Mouse (Mus musculus): ENCODE measurements around the gene Rps24.
"Not testable (repeated sequence)": the region's sequence is repeated elsewhere in the genome, so short reads cannot be mapped to it uniquely, and the experiment has no call there.

Gene Rps24

DNA sequence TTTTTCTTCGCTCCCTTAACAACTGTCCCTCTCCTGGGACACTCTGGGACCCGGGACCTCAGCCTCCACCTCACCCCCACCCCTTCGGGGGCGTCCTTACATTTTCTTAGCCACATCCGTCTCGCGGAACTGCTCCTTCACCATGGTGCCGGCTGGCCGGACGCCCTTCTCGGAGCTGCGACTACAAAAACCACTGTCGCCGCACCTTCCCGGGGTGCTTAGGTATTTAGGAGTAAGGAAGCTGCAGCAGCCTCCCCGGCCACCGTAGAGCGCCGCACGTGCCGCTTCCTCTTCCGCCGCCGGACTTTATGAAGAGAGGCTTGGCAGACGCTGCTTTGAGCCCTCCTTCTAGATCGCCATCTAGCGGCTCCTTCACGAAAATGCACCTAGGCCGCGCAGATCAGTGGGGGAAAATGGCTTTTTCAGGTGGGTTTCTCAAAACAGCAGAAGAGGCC is at the start of gene Rps24, which contains the start of gene Polr3a:
Gene Rps24, plus strand, starts transcription at position 353 of the 455 bp plus-strand sequence.
Gene Polr3a, minus strand, starts transcription at position 286 of the 455 bp plus-strand sequence.
- peak; percentile 80 for DNase-seq (ENCODE audit: low spot score)

DNA sequence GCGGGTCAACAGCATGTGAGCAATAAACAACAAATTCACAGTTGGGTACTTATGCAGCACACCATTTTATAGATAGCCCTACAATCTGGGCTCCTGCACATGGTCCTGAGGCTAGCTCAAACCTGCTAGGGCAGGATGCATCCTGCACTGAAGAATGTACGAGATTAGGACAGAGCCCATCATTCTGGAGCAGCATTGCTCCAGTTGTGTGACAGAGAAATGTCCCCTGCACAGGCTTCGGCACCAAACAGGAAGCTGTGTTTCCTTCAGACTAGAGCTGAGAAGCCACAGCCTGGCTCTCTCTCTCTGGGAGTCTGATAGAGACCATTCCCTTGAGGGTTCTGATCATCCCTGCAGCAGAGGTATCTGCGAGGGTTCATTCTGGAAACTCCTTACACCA is 43.4 kb upstream of the Rps24 start:
- not testable (repeated sequence) for DNase-seq (ENCODE audit: low spot score)

DNA sequence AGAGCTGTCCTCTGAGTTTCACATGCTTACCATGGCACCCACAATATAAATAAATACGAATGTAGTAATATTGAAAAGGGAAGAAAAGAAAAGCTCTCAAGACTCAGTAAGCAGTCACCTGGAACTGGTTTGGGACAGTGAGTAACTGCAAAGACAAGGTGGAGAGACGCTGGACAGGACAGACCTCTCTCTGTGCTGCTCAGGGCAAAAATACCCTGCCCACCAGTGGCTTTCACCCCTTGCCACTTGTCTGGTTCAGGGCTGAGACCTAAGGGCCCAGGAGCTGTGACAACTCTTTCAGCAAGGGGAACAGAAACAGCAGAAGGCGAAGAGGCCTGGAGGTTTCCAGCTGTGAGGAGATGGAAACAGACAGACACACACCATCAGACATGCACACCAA is 28.7 kb upstream of the Rps24 start:
- DNase-seq (ENCODE audit: low spot score) = no peak

DNA sequence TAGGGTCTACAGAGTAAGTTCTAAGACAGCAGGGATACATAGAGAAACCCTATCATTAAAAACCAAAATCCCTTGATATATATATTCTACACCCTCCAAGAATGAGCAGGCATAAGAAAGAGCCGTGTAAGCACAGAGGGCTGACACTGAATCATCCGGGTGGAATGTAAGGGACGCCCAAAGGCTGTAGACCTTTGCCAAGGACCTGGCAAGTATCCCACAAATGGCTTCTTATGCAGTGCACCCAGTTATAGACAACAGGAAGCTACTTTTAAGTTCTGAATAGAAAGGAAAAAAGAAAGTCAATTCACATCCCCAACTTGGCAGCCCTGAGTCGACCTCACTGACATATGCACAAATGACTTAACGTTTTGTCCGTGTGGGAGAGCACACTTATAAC is 18.1 kb upstream of the Rps24 start:
- no peak for DNase-seq (ENCODE audit: low spot score)

DNA sequence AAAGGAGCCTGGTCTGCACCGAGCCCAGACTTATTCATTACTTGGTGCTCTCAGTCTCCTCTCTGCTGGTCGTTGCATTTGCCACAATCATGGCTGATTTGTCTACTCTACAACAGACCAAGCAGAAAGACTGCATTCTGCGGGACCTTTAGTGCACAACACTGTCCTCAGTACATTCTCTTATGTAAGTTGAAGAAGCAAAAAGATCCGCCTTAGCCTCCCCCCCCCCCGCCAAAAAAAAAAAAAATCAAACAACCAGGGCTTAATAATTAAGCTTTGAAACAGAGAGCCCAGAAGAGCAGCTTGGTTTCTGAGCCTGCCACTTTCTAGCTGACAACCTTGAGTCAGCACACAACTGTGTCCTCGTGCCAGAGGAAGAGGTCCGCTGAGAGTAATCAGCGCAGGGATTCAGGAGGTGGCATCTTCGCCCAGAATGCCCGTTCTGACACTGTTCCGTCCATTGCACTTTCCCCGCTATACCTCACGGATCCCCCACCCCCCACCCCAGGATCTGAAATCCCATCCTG is 621 bp upstream of the Rps24 start:
- DNase-seq (ENCODE audit: low spot score) = no peak

DNA sequence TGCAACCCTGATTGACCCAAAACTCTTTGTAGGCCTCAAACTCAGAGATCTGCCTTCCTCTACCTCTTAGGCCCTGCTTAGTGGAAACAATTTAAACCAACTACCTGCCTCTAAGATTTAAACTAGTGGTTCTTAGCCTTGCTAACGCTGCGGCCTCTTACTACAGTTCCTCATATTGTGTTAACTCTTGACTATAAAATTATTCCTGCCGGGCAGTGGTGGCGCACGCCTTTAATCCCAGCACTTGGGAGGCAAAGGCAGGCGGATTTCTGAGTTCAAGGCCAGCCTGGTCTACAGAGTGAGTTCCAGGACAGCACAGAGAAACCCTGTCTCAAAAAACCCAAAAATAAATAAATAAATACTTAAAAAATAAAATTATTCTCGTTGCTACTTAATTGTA is 2.8 kb downstream of the Rps24 start:
- DNase-seq (ENCODE audit: low spot score) = not testable (repeated sequence)

DNA sequence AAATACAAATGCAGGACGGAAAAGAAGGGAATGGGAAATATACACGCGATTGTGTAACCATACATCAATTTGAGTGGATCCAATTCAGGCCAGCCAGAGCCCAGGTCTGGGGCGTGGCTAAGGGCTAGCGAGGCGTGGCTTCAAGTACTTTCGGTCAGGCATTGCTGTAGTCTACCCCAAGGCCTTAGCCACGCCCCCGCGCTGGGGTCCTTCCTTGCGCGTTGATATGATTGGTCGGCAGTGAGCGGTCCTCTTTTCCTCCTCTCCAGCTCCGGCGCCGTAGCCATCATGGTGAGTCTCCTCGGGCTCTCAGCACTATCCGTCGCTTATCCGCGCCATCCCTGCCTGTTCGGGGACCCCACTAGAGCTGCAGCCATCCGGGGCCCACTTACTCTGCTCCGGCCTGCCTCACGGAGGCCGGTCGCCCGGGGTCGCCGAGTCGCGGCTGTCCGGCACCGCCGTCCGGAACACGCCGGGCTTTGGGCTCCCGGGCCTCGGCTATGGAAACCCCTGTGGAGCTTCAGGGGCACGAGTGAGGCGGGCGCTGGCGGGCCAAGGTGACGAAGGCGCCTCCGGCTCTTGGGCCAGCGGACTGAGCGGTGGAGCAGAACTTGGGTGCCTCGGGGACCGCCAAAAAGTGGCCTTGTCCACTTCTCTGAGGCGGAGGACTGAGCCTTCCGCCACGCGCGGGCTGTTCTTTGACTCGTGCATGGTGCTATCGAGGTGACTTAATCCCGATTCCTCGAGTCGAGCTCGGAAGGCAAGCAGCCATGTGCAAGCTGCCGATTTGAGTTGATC is 3.7 kb downstream of the Rps24 start:
- peak; percentile 96 for DNase-seq (ENCODE audit: low spot score)

DNA sequence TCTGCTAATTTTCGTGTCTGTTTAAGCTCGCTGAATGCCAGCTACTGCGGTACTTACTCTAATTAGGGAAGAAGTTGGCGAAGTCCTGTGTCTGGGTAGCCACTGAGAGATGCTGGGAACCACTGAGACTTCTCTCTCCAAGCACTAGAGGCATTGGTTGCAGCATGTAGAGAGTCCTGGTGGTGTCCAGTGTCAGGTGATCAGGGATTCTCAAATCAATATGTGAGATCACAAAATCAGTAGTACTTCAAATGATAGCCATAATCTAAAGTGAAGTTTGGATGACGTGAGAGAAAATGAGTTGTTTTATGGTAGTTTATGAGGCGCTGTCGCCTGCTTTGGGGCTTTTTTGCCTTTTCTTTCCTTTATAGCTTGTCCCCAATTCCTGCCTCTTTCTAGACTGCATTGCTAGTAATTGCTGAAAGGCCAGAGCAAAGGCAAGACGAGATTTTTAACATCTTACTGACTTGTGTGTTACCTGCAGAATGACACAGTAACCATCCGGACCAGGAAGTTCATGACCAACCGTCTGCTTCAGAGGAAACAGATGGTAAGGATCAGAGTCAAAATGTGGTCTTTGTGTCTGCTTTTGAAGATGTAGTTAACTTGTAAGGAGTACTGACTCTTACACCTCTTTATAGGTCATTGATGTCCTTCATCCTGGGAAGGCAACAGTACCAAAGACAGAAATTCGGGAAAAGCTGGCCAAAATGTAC is 4.5 kb downstream of the Rps24 start:
- DNase-seq (ENCODE audit: low spot score) = no peak

DNA sequence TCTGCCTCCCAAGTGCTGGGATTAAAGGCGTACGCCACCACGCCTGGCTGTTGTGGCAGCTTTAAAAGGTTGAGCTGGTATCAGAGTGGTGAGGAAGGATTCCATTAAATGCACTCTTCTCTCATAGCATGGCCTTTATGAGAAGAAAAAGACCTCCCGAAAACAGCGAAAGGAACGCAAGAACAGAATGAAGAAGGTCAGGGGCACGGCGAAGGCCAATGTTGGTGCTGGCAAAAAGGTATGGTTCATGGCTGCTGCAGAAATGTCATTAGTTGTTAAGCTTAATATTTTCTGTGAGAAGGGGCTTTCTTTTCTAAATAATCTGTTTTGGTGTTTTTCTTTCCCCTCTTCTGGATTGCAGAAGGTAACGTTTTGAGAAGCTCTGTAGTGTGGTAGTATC is 6.3 kb downstream of the Rps24 start:
- DNase-seq (ENCODE audit: low spot score) = no peak

DNA sequence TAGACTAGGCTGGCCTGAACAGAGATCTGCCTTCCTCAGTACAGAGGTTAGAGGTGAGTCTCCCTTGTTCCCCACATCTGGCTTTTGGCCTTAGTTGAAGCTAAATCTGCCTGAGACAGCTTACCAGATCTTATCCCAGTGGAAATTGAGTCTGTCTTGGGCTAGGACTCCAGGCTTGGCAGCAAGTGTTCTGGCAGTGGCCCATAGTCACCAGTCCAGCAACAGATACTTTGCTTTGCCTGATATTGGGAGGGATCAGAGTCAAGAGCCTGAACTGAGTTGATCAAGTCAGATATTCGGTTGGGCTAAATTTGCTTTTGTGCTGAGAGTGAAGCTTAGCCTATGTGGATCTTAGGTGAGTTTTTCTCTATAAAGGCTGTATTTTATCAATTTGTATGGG is 9.6 kb downstream of the Rps24 start:
- DNase-seq (ENCODE audit: low spot score) = no peak

DNA sequence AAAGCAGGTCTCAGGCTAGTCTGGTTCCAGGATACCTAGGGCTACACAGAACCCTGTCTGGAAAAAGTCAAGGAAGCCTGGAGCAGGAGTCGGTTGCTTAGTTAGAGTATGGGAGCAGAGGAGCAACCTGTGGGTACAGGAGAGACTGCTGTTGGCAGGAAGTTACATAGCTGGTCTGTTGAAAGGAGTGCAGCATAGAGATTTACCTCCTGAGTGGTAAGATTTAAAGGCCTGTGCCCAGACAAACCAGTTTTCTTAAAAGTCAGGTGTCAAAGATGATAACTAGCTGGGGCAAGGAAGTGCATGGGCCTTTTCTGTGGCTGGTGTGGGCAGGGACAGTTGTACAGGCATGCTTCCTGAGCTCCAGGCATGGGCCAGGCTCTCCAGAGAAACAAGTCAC is 10.5 kb downstream of the Rps24 start:
- no peak for DNase-seq (ENCODE audit: low spot score)

DNA sequence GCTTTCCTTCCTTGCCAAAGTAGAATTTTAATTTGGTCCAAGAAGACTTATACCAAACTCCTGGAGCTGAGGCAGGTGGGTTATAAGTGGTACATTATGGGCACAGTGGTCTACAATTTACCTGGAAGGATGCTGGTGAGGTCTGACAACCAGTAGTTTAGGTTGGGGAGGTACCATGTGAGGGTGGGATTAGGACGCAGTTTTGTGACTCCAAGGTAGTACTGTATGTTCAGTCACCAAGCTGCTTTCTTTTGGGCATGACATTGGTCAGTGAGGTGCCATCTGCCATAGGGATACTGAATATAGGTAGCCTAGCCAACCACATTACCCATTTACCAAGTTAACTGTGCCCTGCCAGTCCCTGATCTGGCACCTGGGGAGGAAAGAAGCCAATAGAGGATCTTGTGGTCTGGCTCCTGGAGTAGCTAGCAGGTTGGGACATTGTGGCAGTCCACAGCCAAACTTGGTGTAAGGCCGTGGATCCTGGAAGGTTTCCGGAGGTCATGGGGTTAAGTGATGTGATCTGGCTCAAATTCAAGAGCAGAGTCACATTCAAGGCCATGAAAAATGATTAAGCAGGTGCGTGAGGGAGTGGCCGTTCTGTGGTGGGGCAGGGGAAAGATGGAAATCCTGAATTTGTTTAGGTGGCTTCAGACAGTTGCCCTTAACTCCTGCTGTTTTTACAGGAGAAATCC is 11.8 kb downstream of the Rps24 start:
- DNase-seq (ENCODE audit: low spot score) = no peak

DNA sequence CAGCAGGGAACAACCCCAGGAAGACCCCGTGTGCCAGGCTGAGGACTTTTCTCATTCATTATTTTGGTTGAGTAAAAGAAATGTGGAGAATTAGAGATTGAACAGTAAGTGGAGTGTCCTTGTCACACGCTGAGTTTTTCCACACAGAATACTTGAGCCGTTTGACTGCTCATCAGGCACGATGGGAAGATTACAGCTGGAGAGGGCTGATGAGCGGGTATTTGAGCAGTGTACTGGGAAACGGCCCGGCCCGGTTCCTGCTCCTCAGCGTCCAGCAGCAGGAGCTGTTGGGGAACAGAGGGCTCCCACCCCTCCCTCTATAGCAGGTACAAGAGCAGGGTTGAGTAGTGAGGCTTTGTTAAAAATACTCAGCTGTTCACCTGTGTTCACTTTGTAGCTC is 12.6 kb downstream of the Rps24 start:
- DNase-seq (ENCODE audit: low spot score) = no peak

DNA sequence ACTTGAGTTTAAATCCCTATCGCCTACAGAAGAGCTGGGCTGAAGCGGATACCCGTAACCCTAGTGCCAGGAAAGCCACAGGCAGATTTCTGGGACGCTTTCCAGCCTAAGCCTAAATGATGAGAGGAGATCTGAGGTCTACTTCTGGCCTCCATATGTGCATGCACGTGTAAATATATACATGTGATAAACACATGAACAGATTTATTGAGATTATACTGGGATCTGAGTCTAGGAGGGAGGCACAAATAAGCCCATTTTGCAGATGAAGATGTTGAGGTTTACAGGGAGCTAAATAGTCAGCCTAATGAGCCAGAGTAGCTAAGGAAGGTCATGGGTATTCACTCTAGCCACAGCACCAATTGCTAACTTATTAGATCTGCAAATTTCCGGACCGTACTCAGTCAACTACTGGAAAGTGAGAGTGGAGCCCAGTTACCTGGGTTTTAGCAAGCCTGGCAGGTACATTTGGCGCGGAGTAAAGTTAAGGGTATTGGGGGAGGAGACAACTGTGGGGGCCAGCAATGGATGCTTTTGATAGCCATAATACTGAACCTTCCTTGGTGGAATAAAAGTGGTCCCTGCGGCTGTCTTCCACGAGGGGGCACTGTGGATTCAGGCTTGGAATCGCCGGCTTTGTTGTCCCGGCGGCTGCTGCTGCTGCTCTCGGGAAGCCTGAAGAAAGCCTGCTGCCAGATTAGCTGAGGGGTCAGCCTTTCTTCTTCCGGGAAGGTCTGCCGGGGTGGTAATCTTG is 13.3 kb downstream of the Rps24 start:
- peak; percentile 90 for DNase-seq (ENCODE audit: low spot score)

DNA sequence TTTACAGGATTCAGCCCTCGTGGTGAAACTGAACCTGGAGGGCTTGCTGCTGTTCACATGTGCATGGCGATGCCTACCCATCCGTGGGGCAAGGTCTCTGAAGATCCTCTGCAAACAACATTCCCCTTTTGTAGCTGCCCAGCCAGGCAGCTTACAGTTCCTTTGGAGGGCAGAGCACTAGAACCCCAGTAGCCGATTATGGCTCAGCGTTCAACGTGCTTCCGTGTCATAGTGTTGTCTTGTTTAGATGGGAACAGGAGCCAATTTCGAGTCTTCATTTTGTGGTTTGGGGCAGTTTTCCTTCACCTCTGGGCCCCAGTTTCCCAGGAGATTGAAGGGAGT is 13.9 kb downstream of the Rps24 start:
- no peak for DNase-seq (ENCODE audit: low spot score)

DNA sequence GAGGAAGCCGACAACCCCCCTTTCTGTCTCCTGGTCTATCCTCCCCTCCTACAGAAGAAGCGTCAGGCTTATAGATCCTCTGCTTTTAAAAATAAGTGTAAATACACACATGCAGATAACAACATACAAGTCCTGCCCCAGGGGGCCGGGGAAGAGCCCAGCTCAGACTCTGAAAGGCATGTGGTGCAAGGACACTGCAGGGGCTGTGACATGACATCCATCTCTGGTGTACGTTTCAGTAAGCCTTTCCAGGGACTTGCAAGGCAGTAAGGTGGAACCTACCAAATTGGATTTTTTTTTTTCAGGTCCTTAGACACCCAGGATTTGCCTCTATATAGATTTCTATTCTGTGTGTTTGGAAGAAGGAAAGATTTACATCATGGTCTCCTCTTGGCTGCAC is 14.3 kb downstream of the Rps24 start:
- DNase-seq (ENCODE audit: low spot score) = no peak

DNA sequence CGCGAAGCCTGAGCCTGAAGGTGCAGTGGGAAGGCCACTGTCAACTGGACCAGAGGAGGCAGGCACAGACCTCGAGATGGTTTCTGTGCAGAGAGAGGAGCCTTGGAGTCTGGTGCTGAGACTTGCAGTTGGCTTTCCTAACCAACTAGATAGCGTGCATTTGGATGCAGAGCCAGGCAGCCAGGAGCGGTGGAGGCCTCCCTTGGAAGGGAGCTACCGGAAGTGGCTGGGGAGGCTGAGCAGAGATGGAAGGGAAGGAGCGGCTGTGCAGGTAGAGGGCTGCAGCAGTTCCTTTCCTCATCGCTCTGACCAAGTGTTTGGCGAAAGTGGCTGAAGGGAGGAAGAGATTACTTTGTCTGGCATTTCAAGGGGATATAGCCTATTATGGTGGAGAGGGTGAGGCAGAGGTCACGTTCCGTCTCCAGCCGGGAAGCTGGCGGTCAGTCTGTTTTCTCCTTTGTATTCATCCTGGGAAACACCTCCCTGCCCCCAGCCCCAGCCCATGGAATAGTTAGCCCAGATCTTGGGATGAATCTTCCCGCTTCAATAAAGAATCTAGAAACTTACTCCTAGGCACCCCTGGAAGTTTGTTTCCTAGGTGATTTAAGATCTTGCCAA is 20.6 kb downstream of the Rps24 start:
- no peak for DNase-seq (ENCODE audit: low spot score)

DNA sequence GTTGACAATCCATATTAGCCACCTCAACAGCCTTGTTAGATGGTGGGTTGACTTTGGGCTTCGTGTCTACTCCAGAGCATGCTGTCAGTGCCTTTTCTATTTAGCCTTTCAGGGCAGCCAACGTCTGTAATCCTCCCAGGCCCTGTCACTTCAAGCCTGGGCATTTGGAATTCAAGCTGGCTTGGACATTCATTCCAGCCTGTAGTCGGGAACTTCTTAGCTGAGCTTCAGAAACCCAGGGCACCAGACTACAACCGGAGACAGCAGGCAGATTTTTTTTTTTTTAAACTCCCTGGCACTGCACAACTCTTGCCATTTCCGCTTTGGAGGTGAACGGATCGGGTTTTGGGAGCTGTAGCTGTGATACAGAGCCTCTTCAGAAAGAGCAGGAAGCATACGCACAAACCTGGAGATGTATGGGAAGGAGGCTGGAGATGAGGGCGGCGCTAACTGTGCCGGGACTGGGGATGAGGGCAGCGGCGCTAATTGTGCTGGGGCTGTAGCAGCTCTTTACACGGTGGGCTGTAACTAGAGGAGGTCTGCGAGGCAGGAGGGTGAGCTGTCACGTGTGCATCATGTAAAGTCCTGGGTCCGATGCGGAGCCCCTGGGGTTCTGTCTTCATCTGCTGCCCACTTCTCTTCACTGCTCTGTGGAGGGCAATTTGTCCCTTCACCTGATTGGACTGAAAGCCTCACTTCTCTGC is 21.3 kb downstream of the Rps24 start:
- no peak for DNase-seq (ENCODE audit: low spot score)

DNA sequence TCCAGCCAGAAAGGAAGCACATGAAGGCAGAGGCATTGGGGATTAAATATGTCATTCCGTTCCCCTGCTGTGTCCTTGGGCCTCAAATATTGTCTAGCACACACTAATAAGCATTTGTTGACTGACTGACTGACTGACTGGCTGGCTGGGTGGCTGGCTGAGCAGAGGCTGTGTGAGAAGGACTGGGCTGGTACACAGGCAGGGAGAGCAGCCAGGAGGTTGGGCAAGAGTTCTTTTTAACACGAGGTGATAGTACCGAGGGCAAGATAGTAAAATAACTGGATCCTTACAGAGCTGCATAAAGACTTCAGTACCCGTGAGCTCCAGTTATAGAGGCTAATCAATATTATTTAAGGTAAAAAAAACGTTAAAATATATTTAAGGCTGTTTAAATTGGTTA is 22.6 kb downstream of the Rps24 start:
- no peak for DNase-seq (ENCODE audit: low spot score)

DNA sequence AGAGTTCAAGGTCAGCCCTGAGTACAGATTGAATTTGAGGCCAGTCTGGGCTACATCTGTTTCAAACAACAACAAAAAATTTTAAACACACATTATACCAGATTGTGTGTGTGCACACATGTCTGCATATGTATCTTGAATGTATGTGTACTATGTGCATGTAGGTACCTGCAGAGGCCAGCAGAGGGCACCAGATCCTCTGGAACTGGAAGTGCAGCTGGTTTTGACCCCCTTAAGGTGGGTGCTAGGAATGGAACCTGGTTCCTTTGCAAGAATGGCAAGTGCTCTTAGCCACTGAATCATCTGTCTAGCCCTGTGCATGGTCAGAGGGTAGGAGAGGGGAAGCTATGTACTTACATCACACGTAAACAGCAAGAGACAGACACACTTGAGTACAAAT is 23.3 kb downstream of the Rps24 start:
- DNase-seq (ENCODE audit: low spot score) = no peak

DNA sequence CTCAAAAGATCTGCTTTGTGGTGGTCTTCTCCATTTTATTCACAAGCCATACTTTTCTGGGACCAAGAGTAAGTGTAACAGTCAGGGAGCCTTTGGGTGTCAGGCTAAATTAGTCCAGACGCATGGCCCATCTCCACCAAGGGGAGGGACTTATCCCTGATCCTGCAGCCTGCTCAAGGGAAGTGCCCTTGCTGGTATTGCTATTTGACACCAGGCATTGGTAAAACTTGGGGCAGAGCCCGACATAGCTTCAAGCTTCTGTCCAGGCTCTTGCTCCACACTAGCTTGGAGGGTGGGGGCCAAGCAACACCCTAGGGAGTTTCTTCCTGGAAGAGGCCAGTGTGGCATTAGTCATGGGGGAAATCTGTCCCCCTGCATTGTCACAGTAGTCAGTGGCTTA is 23.8 kb downstream of the Rps24 start:
- no peak for DNase-seq (ENCODE audit: low spot score)
